Mouse (Mus musculus): ENCODE results near the gene Surf4. TPM values are rescaled to one million over a fixed set of nuclear protein-coding genes. Genes with fewer than 3 reads are reported as not detected.

Surf4 gene
- polyA plus RNA-seq, 1 experiment from 2014 or later = 158 TPM

DNA sequence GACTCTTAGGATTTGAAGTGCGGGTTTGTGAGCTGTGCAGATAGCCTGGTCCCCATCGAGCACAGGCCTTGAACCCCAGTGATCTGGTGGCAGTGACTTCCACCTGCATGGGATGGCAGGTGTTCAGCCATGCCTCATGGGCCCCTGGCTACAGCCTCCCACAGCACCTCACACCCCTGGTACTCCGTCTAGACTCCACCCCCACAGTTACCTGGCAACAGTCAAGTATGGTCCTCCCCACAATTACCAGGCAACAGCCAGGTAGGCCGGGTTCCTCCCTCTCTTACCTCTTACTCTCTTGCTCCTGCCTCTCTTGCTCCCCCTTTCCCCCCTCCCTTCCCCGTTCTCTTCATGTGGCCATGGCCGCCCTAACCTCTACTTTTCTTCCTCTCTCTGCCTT, 63.1 kb downstream of the Surf4 start:
- Histone ChIP-seq H3K36me3 (replicated peaks) (no peaks in the 10 kb centered on the region), H3K4me1 (no peaks in the 10 kb centered on the region), H3K27ac (replicated peaks) (no peak overlapping the region), H3K4me3 (no peak overlapping the region), H3K27me3 (replicated peaks; ENCODE audit: low read depth, poor library complexity, severe bottlenecking) (0 out of 2 replicates have a peak, but pooled peaks cover 3% of the 10 kb centered on the region), H3K9me3 (no peaks in the 10 kb centered on the region)
- 73% methylated on average over 6 of the region's 6 CpGs for WGBS
- DNase-seq (ENCODE audit: low spot score) = no peak

Other genes with a start within 250 kb of the Surf4 start
- gene Abo, start 68.9 kb downstream of the Surf4 start, polyA plus RNA-seq (2016; fragmentation: Nextera tagmentation; extraction: Ambion mirVana) = not detected in 2 replicates
- gene Surf6, start 31.0 kb downstream of the Surf4 start, polyA plus RNA-seq (2016; fragmentation: Nextera tagmentation; extraction: Ambion mirVana) = 33.5 and 37.1 TPM in 2 replicates
- 87.2 and 91.1 TPM in 2 replicates for gene Med22, start 23.3 kb downstream of the Surf4 start, polyA plus RNA-seq (2016; fragmentation: Nextera tagmentation; extraction: Ambion mirVana)
- gene Rpl7a, start 23.2 kb downstream of the Surf4 start, polyA plus RNA-seq (2016; fragmentation: Nextera tagmentation; extraction: Ambion mirVana) = 720 and 721 TPM in 2 replicates
- 56.7 and 58.5 TPM in 2 replicates for gene Surf2, start 17.6 kb downstream of the Surf4 start, polyA plus RNA-seq (2016; fragmentation: Nextera tagmentation; extraction: Ambion mirVana)
- 44.5 and 48.6 TPM in 2 replicates for gene Surf1, start 17.4 kb downstream of the Surf4 start, polyA plus RNA-seq (2016; fragmentation: Nextera tagmentation; extraction: Ambion mirVana)
- 0.11 and 0.14 TPM in 2 replicates for gene Stkld1, start 119 bp upstream of the Surf4 start, polyA plus RNA-seq (2016; fragmentation: Nextera tagmentation; extraction: Ambion mirVana)
- 56.0 and 59.1 TPM in 2 replicates for gene Rexo4, start 30.5 kb upstream of the Surf4 start, polyA plus RNA-seq (2016; fragmentation: Nextera tagmentation; extraction: Ambion mirVana)
- not detected in 2 replicates for gene Adamts13, start 39.5 kb upstream of the Surf4 start, polyA plus RNA-seq (2016; fragmentation: Nextera tagmentation; extraction: Ambion mirVana)
- gene Cacfd1, start 76.0 kb upstream of the Surf4 start, polyA plus RNA-seq (2016; fragmentation: Nextera tagmentation; extraction: Ambion mirVana) = 91.0 and 97.4 TPM in 2 replicates
- gene Slc2a6, start 94.1 kb upstream of the Surf4 start, polyA plus RNA-seq (2016; fragmentation: Nextera tagmentation; extraction: Ambion mirVana) = 1.4 and 2.3 TPM in 2 replicates
- gene Mymk, start 138.3 kb upstream of the Surf4 start, polyA plus RNA-seq (2016; fragmentation: Nextera tagmentation; extraction: Ambion mirVana) = 0.17 TPM in 1 of 2 replicates, not detected in the other
- 2.1 and 3.0 TPM in 2 replicates for gene Adamtsl2, start 145.5 kb upstream of the Surf4 start, polyA plus RNA-seq (2016; fragmentation: Nextera tagmentation; extraction: Ambion mirVana)
- 0.06 and 0.10 TPM in 2 replicates for gene Fam163b, start 208.6 kb upstream of the Surf4 start, polyA plus RNA-seq (2016; fragmentation: Nextera tagmentation; extraction: Ambion mirVana)
- gene Dbh, start 231.3 kb upstream of the Surf4 start, polyA plus RNA-seq (2016; fragmentation: Nextera tagmentation; extraction: Ambion mirVana) = 0.25 and 0.87 TPM in 2 replicates

All from embryonic facial prominence, embryonic 10.5 days (tissue).